9 mouse cellular contexts compared by ENCODE assay signal in genomic region chrX:20548011-20548879, GRCm38 (mm10). TPM values are rescaled to one million over a fixed set of nuclear protein-coding genes. Genes with fewer than 3 reads are reported as not detected.
DNase-seq lines count a peak whose midpoint lies in the region; ATAC-seq and TF ChIP-seq lines count a peak whose summit lies in the region.
"Had no signal": no experiment of that assay in that cellular context is flagged by ENCODE, and none has a peak within 500 bp of the region (broad histone marks: within the 10 kb centered on the region; RNA-seq: fewer than 3 reads in every experiment).

No protein-coding gene starts in this region.

- H3K9me3 ChIP-seq in megakaryocyte, embryonic 14.5 days: no peaks in the 10 kb centered on the region
- no peaks in the 10 kb centered on the region for H3K9me3 ChIP-seq in heart, postnatal 0 days (replicated peaks; ENCODE audit: control insufficient read depth, low read length)
- no peaks in the 10 kb centered on the region for H3K9me3 ChIP-seq in lung, postnatal 0 days (ENCODE audit: low read length)
- H3K9me3 ChIP-seq: G1E had no signal

- H3K4me1 ChIP-seq in megakaryocyte, embryonic 14.5 days: peaks cover 6% of the 10 kb centered on the region
- no peaks in the 10 kb centered on the region for H3K4me1 ChIP-seq in heart, postnatal 0 days (ENCODE audit: control insufficient read depth, insufficient read depth)
- H3K4me1 ChIP-seq in lung, postnatal 0 days (ENCODE audit: insufficient read depth, low read depth, low read length): no peaks in the 10 kb centered on the region

- ATAC-seq in megakaryocyte, adult 5-6 weeks (ENCODE audit: poor library complexity, severe bottlenecking): no peak
- ATAC-seq in common myeloid progenitor, adult 5-6 weeks (replicated peaks; ENCODE audit: low read depth, poor library complexity, severe bottlenecking): 0 out of 2 replicates have a peak, but pooled peaks have one; percentile 22
- ATAC-seq in heart, postnatal 0 days (ENCODE audit: insufficient read depth, low read depth): peak; percentile 66; the same call in 1 of the 2 replicates
- ATAC-seq in lung, postnatal 0 days: peak; percentile 83
- ATAC-seq in erythroid progenitor cell, adult 5-6 weeks (replicated peaks; ENCODE audit: low FRiP score, poor library complexity, severe bottlenecking): no peak

- WGBS in heart, postnatal 0 days: 16% methylated on average over 24 of the region's 24 CpGs
- 19% methylated on average over 23 of the region's 24 CpGs for WGBS in lung, postnatal 0 days

- no peak for TF ChIP-seq CTCF in heart, postnatal 0 days (IDR thresholded peaks at IDR 0.05; ENCODE audit: low read depth)
- no peak for TF ChIP-seq CTCF in lung, postnatal 0 days (IDR thresholded peaks at IDR 0.05)

- peak overlapping the region; percentile 66 for H3K4me2 ChIP-seq in heart, postnatal 0 days (ENCODE audit: low read depth, low read length)
- peak overlapping the region; percentile 57 for H3K4me2 ChIP-seq in lung, postnatal 0 days (replicated peaks; ENCODE audit: low read depth, low read length)

- H3K36me3 ChIP-seq in megakaryocyte, embryonic 14.5 days (replicated peaks; ENCODE audit: low read length): no peaks in the 10 kb centered on the region
- H3K36me3 ChIP-seq in heart, postnatal 0 days (replicated peaks; ENCODE audit: control insufficient read depth, insufficient read depth, low read length): no peaks in the 10 kb centered on the region
- no peaks in the 10 kb centered on the region for H3K36me3 ChIP-seq in lung, postnatal 0 days (ENCODE audit: insufficient read depth, low read length)
- H3K36me3 ChIP-seq: G1E had no signal

- H3K27ac ChIP-seq in heart, postnatal 0 days (ENCODE audit: low read depth): no peak overlapping the region
- peak overlapping the region; percentile 79 for H3K27ac ChIP-seq in lung, postnatal 0 days (ENCODE audit: low read length)

- DNase-seq in heart, postnatal 0 days (ENCODE audit: low spot score): no peak
- peak; percentile 21 to 39 for DNase-seq in kidney, postnatal 36 days
- peak; percentile 50 for DNase-seq in lung, postnatal 0 days (ENCODE audit: low spot score)
- DNase-seq in right cerebral cortex, postnatal 25 days: peak; percentile 5

- peak overlapping the region; percentile 71 for H3K4me3 ChIP-seq in megakaryocyte, embryonic 14.5 days (replicated peaks)
- peak overlapping the region; percentile 44 for H3K4me3 ChIP-seq in heart, postnatal 0 days (ENCODE audit: low read depth, low read length)
- H3K4me3 ChIP-seq in lung, postnatal 0 days (ENCODE audit: low read depth, low read length): peak overlapping the region; percentile 29

- no peak for TF ChIP-seq EP300 in heart, postnatal 0 days (IDR thresholded peaks at IDR 0.05; ENCODE audit: low read depth)
- TF ChIP-seq EP300 in lung, postnatal 0 days (IDR thresholded peaks at IDR 0.05): no peak; the same call in 1 of the 2 replicates

- peaks cover 39% of the 10 kb centered on the region for H3K27me3 ChIP-seq in megakaryocyte, embryonic 14.5 days (replicated peaks)
- H3K27me3 ChIP-seq in heart, postnatal 0 days (ENCODE audit: control insufficient read depth, insufficient read depth, low read length): no peaks in the 10 kb centered on the region
- H3K27me3 ChIP-seq in lung, postnatal 0 days (replicated peaks; ENCODE audit: insufficient read depth, low read length): no peaks in the 10 kb centered on the region

- H3K9ac ChIP-seq in heart, postnatal 0 days (replicated peaks; ENCODE audit: low read depth, low read length): peak overlapping the region; percentile 54
- H3K9ac ChIP-seq in lung, postnatal 0 days (replicated peaks; ENCODE audit: low read depth): peak overlapping the region; percentile 32; the same call in 1 of the 2 replicates

RNA-seq across cellular contexts. Expression of gene Rgn, which starts 1.3 kb away (rescaled TPM):
- not detected in 2 replicates for polyA plus RNA-seq in megakaryocyte, embryonic 14.5 days (2012; ENCODE audit: insufficient read depth, low replicate concordance)
- not detected in 2 replicates for total RNA-seq in megakaryocyte, adult 5-6 weeks (2015)
- not detected in 2 replicates for total RNA-seq in megakaryocyte, adult 5-6 weeks (2017)
- not detected in 2 replicates for total RNA-seq in common myeloid progenitor, adult 5-6 weeks (2017)
- not detected in 2 replicates for total RNA-seq in heart, postnatal 0 days (2014; rRNA removed; ENCODE audit: low replicate concordance)
- polyA plus RNA-seq in heart, postnatal 0 days (2015; fragmentation: Nextera tagmentation; extraction: Ambion mirVana): 2.2 and 2.8 TPM in 2 replicates
- 2.3 and 2.7 TPM in 2 replicates for polyA plus RNA-seq in lung, postnatal 0 days (2015; fragmentation: Nextera tagmentation; extraction: Ambion mirVana)
- total RNA-seq in erythroid progenitor cell, adult 5-6 weeks (2015; ENCODE audit: low replicate concordance): not detected in 2 replicates
- total RNA-seq in erythroid progenitor cell, adult 5-6 weeks (2017; ENCODE audit: low replicate concordance): not detected in 2 replicates
- total RNA-seq: G1E had no signal
- polyA plus RNA-seq: G1E had no signal

Comparison
In these comparisons a context has a peak if more than half of its experiments do, and no peak if none do; other contexts are left out.
1. ATAC-seq: peak in common myeloid progenitor, adult 5-6 weeks (single experiment), heart, postnatal 0 days (single experiment) and lung, postnatal 0 days (single experiment); none in megakaryocyte, adult 5-6 weeks (single experiment) and erythroid progenitor cell, adult 5-6 weeks (single experiment).
2. Peak in every context shown above with its lines, with median percentiles within 50 percentile points of each other: H3K4me3 ChIP-seq.